Mouse (Mus musculus): ENCODE measurements around the gene Cpe.

Cpe gene

GRCm38 (mm10) chr8:64674951-64675585, 17.8 kb downstream of the Cpe start:
- 21% methylated on average over 8 of the region's 8 CpGs for WGBS

- 70% methylated on average over 2 of the region's 2 CpGs for WGBS
These were observed 19.9 kb downstream of the Cpe start for GRCm38 (mm10) chr8:64672920-64673319.

- 10% methylated on average over 1 of the region's 1 CpGs for WGBS
These were observed 20.9 kb downstream of the Cpe start for GRCm38 (mm10) chr8:64671937-64672336.

- 63% methylated on average over 13 of the region's 13 CpGs for WGBS
These were observed 26.5 kb downstream of the Cpe start for GRCm38 (mm10) chr8:64666305-64666704.

GRCm38 (mm10) chr8:64665563-64665962, 27.3 kb downstream of the Cpe start:
- 22% methylated on average over 3 of the region's 3 CpGs for WGBS

- WGBS: 54% methylated on average over 3 of the region's 3 CpGs
These were observed 28.0 kb downstream of the Cpe start for GRCm38 (mm10) chr8:64664811-64665210.

GRCm38 (mm10) chr8:64664350-64664749, 28.5 kb downstream of the Cpe start:
- 36% methylated on average over 2 of the region's 2 CpGs for WGBS

- WGBS: 35% methylated on average over 5 of the region's 5 CpGs
These were observed 33.8 kb downstream of the Cpe start for GRCm38 (mm10) chr8:64659097-64659496.

GRCm38 (mm10) chr8:64657980-64658401, 34.9 kb downstream of the Cpe start:
- 35% methylated on average over 4 of the region's 4 CpGs for WGBS

GRCm38 (mm10) chr8:64657517-64657916, 35.3 kb downstream of the Cpe start:
- WGBS: 37% methylated on average over 7 of the region's 7 CpGs

GRCm38 (mm10) chr8:64655887-64656286, 37.0 kb downstream of the Cpe start:
- WGBS: 53% methylated on average over 6 of the region's 6 CpGs

- 38% methylated on average over 2 of the region's 2 CpGs for WGBS
These were observed 37.8 kb downstream of the Cpe start for GRCm38 (mm10) chr8:64655087-64655486.

- WGBS: 58% methylated on average over 4 of the region's 4 CpGs
These were observed 44.8 kb downstream of the Cpe start for GRCm38 (mm10) chr8:64648063-64648462.

GRCm38 (mm10) chr8:64647148-64647547, 45.7 kb downstream of the Cpe start:
- WGBS: 79% methylated on average over 3 of the region's 3 CpGs

GRCm38 (mm10) chr8:64646421-64646820, 46.4 kb downstream of the Cpe start:
- 91% methylated on average over 5 of the region's 5 CpGs for WGBS

GRCm38 (mm10) chr8:64644108-64645005, 48.5 kb downstream of the Cpe start:
- 49% methylated on average over 12 of the region's 12 CpGs for WGBS

GRCm38 (mm10) chr8:64643382-64643781, 49.5 kb downstream of the Cpe start:
- 40% methylated on average over 4 of the region's 4 CpGs for WGBS

GRCm38 (mm10) chr8:64642799-64643198, 50.1 kb downstream of the Cpe start:
- 92% methylated on average over 3 of the region's 3 CpGs for WGBS

- 25% methylated on average over 1 of the region's 1 CpGs for WGBS
These were observed 52.3 kb downstream of the Cpe start for GRCm38 (mm10) chr8:64640599-64640998.

GRCm38 (mm10) chr8:64639676-64640075, 53.2 kb downstream of the Cpe start:
- 62% methylated on average over 5 of the region's 5 CpGs for WGBS

- 68% methylated on average over 3 of the region's 3 CpGs for WGBS
These were observed 58.0 kb downstream of the Cpe start for GRCm38 (mm10) chr8:64634901-64635300.

GRCm38 (mm10) chr8:64634131-64634865, 58.6 kb downstream of the Cpe start:
- WGBS: 36% methylated on average over 8 of the region's 8 CpGs
